ENCODE assay signal across 11 mouse cellular contexts in genomic region chr1:119253371-119253851, GRCm38 (mm10).
DNase-seq lines count a peak whose midpoint lies in the region; TF ChIP-seq lines count a peak whose summit lies in the region.
"Had no signal": no experiment of that assay in that cellular context is flagged by ENCODE, and none has a peak within 500 bp of the region (broad histone marks: within the 10 kb centered on the region; RNA-seq: fewer than 3 reads in every experiment).

No protein-coding gene starts in this region.

- no peaks in the 10 kb centered on the region for H3K4me1 ChIP-seq in kidney, adult 2 months (ENCODE audit: control insufficient read depth, insufficient read depth, low read length)

- peak; percentile 14 for DNase-seq in kidney, adult 2 months
- DNase-seq in kidney, adult 11 months, result no peak
- peak; percentile 88 for DNase-seq in adipocyte (ENCODE audit: low spot score)
- peak; percentile 8 for DNase-seq in brain, embryonic 14.5 days (ENCODE audit: low read depth)
- peak; percentile 27 to 50 for DNase-seq in kidney, postnatal 4 days
- DNase-seq in thymus, postnatal 25 days, result no peak
- no peak for DNase-seq in layer of hippocampus, adult 9-10 months (ENCODE audit: low spot score)
- no peak for DNase-seq in embryo, embryonic 10 days (ENCODE audit: low spot score)
- DNase-seq: cerebellum, adult 9-11 months had no signal

- TF ChIP-seq POLR2A in kidney, adult 2 months (IDR thresholded peaks at IDR 0.05; ENCODE audit: low read depth, low read length), result no peak
- no peak for TF ChIP-seq POLR2A in brain, embryonic 14.5 days (IDR thresholded peaks at IDR 0.05; ENCODE audit: borderline replicate concordance, extremely low read depth, insufficient read depth, insufficient read length, poor library complexity, severe bottlenecking)

- H3K4me3 ChIP-seq in kidney, adult 2 months (ENCODE audit: insufficient read depth, low read depth, low read length), result no peak overlapping the region
- H3K4me3 ChIP-seq: hindbrain, embryonic 10.5 days had no signal

- H3K36me3 ChIP-seq in kidney, adult 2 months (ENCODE audit: control insufficient read depth, insufficient read depth, low read length), result no peaks in the 10 kb centered on the region
- H3K36me3 ChIP-seq: hindbrain, embryonic 10.5 days had no signal

- H3K27me3 ChIP-seq in kidney, adult 2 months (replicated peaks; ENCODE audit: control insufficient read depth, insufficient read depth, low read length), result no peaks in the 10 kb centered on the region

- no peak overlapping the region for H3K27ac ChIP-seq in kidney, adult 2 months (ENCODE audit: insufficient read depth, low read depth, low read length)
- H3K27ac ChIP-seq: hindbrain, embryonic 10.5 days; macrophage had no signal

- 66% methylated on average over 7 of the region's 7 CpGs for WGBS in kidney, adult 2 months

- TF ChIP-seq CTCF in kidney, adult 2 months (conservative IDR thresholded peaks at IDR 0.05; ENCODE audit: insufficient read depth, insufficient read length, low read depth, low read length), result no peak; the same call in 1 of the 2 replicates
- TF ChIP-seq CTCF in brain, embryonic 14.5 days (IDR thresholded peaks at IDR 0.05; ENCODE audit: borderline replicate concordance, extremely low read depth, insufficient read depth, insufficient read length), result no peak

Comparison
In these comparisons a context has a peak if more than half of its experiments do, and no peak if none do; other contexts are left out.
1. DNase-seq: peak in kidney, adult 2 months (single experiment), adipocyte (single experiment), brain, embryonic 14.5 days (single experiment) and kidney, postnatal 4 days (2 of 2); none in kidney, adult 11 months (single experiment), thymus, postnatal 25 days (single experiment), layer of hippocampus, adult 9-10 months (single experiment) and embryo, embryonic 10 days (single experiment).